Mouse (Mus musculus): ENCODE measurements around the gene Plxna1.
A peak's percentile ranks its signal among the peaks of the same experiment; 100 is the strongest.

The Plxna1 gene

GRCm38 (mm10) chr6:89362281-89363106, at the start of gene Plxna1:
Plxna1 (minus strand) TSS chr6:89362620.
- peak; percentile 67 for DNase-seq

GRCm38 (mm10) chr6:89409041-89409440, 46.6 kb upstream of the Plxna1 start:
- DNase-seq, result no peak

GRCm38 (mm10) chr6:89408259-89408658, 45.8 kb upstream of the Plxna1 start:
- no peak for DNase-seq

GRCm38 (mm10) chr6:89407247-89407889, 44.9 kb upstream of the Plxna1 start:
- no peak for DNase-seq

GRCm38 (mm10) chr6:89404964-89405363, 42.5 kb upstream of the Plxna1 start:
- no peak for DNase-seq

- DNase-seq, result no peak
Observed at GRCm38 (mm10) chr6:89403257-89404225, 41.1 kb upstream of the Plxna1 start.

GRCm38 (mm10) chr6:89402406-89402805, 40.0 kb upstream of the Plxna1 start:
- DNase-seq, result no peak

- no peak for DNase-seq
Observed at GRCm38 (mm10) chr6:89399564-89399963, 37.1 kb upstream of the Plxna1 start.

- no peak for DNase-seq
Observed at GRCm38 (mm10) chr6:89397919-89398318, 35.5 kb upstream of the Plxna1 start.

- DNase-seq, result no peak
Observed at GRCm38 (mm10) chr6:89393820-89394219, 31.4 kb upstream of the Plxna1 start.

- no peak for DNase-seq
Observed at GRCm38 (mm10) chr6:89392213-89392612, 29.8 kb upstream of the Plxna1 start.

GRCm38 (mm10) chr6:89389771-89390170, 27.4 kb upstream of the Plxna1 start:
- DNase-seq, result no peak

GRCm38 (mm10) chr6:89386956-89387355, 24.5 kb upstream of the Plxna1 start:
- DNase-seq, result no peak

GRCm38 (mm10) chr6:89384699-89385098, 22.3 kb upstream of the Plxna1 start:
- no peak for DNase-seq

- no peak for DNase-seq
Observed at GRCm38 (mm10) chr6:89381851-89382250, 19.4 kb upstream of the Plxna1 start.

GRCm38 (mm10) chr6:89381172-89381571, 18.8 kb upstream of the Plxna1 start:
- DNase-seq, result no peak

- no peak for DNase-seq
Observed at GRCm38 (mm10) chr6:89380751-89381150, 18.3 kb upstream of the Plxna1 start.

GRCm38 (mm10) chr6:89378264-89378663, 15.8 kb upstream of the Plxna1 start:
- DNase-seq, result no peak

- DNase-seq, result no peak
Observed at GRCm38 (mm10) chr6:89368812-89369211, 6.4 kb upstream of the Plxna1 start.

- no peak for DNase-seq
Observed at GRCm38 (mm10) chr6:89364342-89364741, 1.9 kb upstream of the Plxna1 start.

- DNase-seq, result no peak
Observed at GRCm38 (mm10) chr6:89363107-89363451, 659 bp upstream of the Plxna1 start.

GRCm38 (mm10) chr6:89361418-89362280, 771 bp downstream of the Plxna1 start:
- peak; percentile 50 for DNase-seq
